9 mouse cellular contexts compared by ENCODE assay signal in the genomic region with DNA sequence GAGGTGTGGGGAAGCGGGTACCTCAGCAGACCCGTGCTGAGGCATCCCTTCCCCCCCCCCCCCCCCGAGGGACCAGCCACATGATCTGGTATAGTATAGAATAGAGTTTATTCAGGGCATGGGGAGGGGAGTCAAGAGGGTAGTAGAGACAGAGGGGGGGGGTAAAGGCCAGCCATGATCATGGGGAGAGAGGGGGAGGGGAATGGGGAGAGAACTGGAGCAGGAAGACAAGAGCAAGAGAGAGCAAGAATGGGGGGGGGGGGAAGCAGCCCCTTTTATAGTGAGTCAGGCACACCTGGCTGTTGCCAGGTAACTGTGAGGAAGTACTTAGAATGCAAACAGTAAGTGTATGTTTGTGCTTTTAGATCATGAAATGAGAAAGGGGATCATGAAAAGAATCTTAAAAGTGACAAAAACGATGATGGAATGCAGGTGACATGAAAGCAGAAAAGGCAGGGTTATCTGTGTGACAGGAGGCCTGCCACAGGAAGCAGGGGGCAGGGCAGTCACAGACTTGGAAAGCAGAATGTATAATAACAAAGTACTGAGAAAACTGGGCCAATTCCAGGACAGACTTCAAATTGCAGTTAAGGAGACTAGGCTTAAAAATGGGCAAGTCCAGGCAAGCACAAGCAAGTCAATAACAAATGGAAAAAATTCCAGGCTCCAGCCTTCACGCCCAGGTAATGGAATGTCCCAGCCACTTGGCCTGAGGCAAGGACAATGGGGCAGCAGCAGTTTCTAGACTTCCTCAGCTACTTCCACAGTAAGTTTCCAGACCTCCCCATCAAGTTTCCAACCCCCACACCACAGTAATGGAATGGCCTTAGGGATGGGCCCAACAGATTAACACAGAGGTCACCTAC. TPM values are rescaled to one million over a fixed set of nuclear protein-coding genes. Genes with fewer than 3 reads are reported as not detected.
DNase-seq lines count a peak whose midpoint lies in the region; ATAC-seq lines count a peak whose summit lies in the region.
"Had no signal": no experiment of that assay in that cellular context is flagged by ENCODE, and none has a peak within 500 bp of the region (broad histone marks: within the 10 kb centered on the region; RNA-seq: fewer than 3 reads in every experiment).

No protein-coding gene starts in this region.

- H3K4me3 ChIP-seq in midbrain, embryonic 16.5 days (ENCODE audit: low read depth, low read length): no peak overlapping the region
- H3K4me3 ChIP-seq: neural tube, embryonic 12.5 days had no signal

- no peak overlapping the region for H3K4me2 ChIP-seq in midbrain, embryonic 16.5 days (ENCODE audit: low read length)
- H3K4me2 ChIP-seq: neural tube, embryonic 12.5 days had no signal

- no peak overlapping the region for H3K9ac ChIP-seq in midbrain, embryonic 16.5 days (ENCODE audit: low read depth, low read length)
- H3K9ac ChIP-seq: neural tube, embryonic 12.5 days had no signal

- 60% methylated on average over 4 of the region's 5 CpGs for WGBS in midbrain, embryonic 16.5 days

- no peak for ATAC-seq in midbrain, embryonic 16.5 days

- DNase-seq in Muller cell, postnatal 12 days (ENCODE audit: inconsistent ontology term): peak; percentile 36
- peak; percentile 4 for DNase-seq in embryo, embryonic 11 days
- peak; percentile 68 for DNase-seq in kidney, adult 18-20 months
- peak; percentile 71 for DNase-seq in lung, postnatal 25 days (ENCODE audit: low spot score)
- DNase-seq in frontal cortex, postnatal 10 days (ENCODE audit: low spot score in 2 of 2): no peak
- DNase-seq in adrenal gland, postnatal 36 days: no peak

- H3K36me3 ChIP-seq in midbrain, embryonic 16.5 days (ENCODE audit: control insufficient read depth, insufficient read depth, low read length): no peaks in the 10 kb centered on the region
- H3K36me3 ChIP-seq: neural tube, embryonic 12.5 days had no signal

- no peaks in the 10 kb centered on the region for H3K27me3 ChIP-seq in midbrain, embryonic 16.5 days (ENCODE audit: control insufficient read depth, insufficient read depth, low read depth, low read length)
- H3K27me3 ChIP-seq: neural tube, embryonic 12.5 days had no signal

- no peak overlapping the region for H3K27ac ChIP-seq in midbrain, embryonic 16.5 days (ENCODE audit: low read length)
- H3K27ac ChIP-seq: neural tube, embryonic 12.5 days had no signal

- no peaks in the 10 kb centered on the region for H3K4me1 ChIP-seq in midbrain, embryonic 16.5 days (ENCODE audit: control insufficient read depth, insufficient read depth, low read length)
- H3K4me1 ChIP-seq: neural tube, embryonic 12.5 days had no signal

- no peaks in the 10 kb centered on the region for H3K9me3 ChIP-seq in midbrain, embryonic 16.5 days (replicated peaks; ENCODE audit: control insufficient read depth, low read length, poor library complexity, severe bottlenecking)
- H3K9me3 ChIP-seq: neural tube, embryonic 12.5 days had no signal

RNA-seq across cellular contexts. Expression of gene Igll1, which starts 2.1 kb away (rescaled TPM):
- not detected in 2 replicates for polyA plus RNA-seq in midbrain, embryonic 16.5 days (2015; fragmentation: Nextera tagmentation; extraction: Ambion mirVana)
- not detected for total RNA-seq in adrenal gland, postnatal 36 days (2021)
- polyA plus RNA-seq: large intestine, adult 2 months; neural tube, embryonic 12.5 days had no signal

RNA-seq across cellular contexts. Expression of gene Top3b, which starts 4.6 kb away (rescaled TPM):
- 72.5 and 73.1 TPM in 2 replicates for polyA plus RNA-seq in midbrain, embryonic 16.5 days (2015; fragmentation: Nextera tagmentation; extraction: Ambion mirVana)
- total RNA-seq in adrenal gland, postnatal 36 days (2021): 10 to 100 TPM; 49.0 to 51.6 TPM

RNA-seq across cellular contexts. Expression of gene Vpreb1, which starts 4.7 kb away (rescaled TPM):
- polyA plus RNA-seq in midbrain, embryonic 16.5 days (2015; fragmentation: Nextera tagmentation; extraction: Ambion mirVana): 0.70 and 0.95 TPM in 2 replicates
- under 1 TPM in 1 of 2 experiments, not detected in 1; 0.46 TPM for total RNA-seq in adrenal gland, postnatal 36 days (2021)

RNA-seq across cellular contexts. Expression of gene Ppm1f, which starts 30.3 kb away (rescaled TPM):
- 29.3 and 30.0 TPM in 2 replicates for polyA plus RNA-seq in midbrain, embryonic 16.5 days (2015; fragmentation: Nextera tagmentation; extraction: Ambion mirVana)
- total RNA-seq in adrenal gland, postnatal 36 days (2021): 10 to 100 TPM; 38.2 to 45.0 TPM

RNA-seq across cellular contexts. Expression of gene Spag6l, which starts 36.7 kb away (rescaled TPM):
- polyA plus RNA-seq in midbrain, embryonic 16.5 days (2015; fragmentation: Nextera tagmentation; extraction: Ambion mirVana): 24.0 and 24.5 TPM in 2 replicates
- total RNA-seq in adrenal gland, postnatal 36 days (2021): under 1 TPM; 0.10 to 0.30 TPM
- polyA plus RNA-seq: large intestine, adult 2 months had no signal

Comparison
In these comparisons a context has a peak if more than half of its experiments do, and no peak if none do; other contexts are left out.
1. DNase-seq: peak in Muller cell, postnatal 12 days (single experiment), embryo, embryonic 11 days (single experiment), kidney, adult 18-20 months (single experiment) and lung, postnatal 25 days (single experiment); none in frontal cortex, postnatal 10 days (0 of 2) and adrenal gland, postnatal 36 days (0 of 2).